Mouse (Mus musculus) T-helper 17 cell (primary cell): ENCODE data around the gene Cutal.

Experiments used
- in situ Hi-C, 2 experiments: fragments of 300-600 bp; cut with MboI, MseI; formaldehyde crosslinking; loops; 1 replicate in 1 of 2; 2 replicates in 1 of 2; pipeline ENCODE4 v1.15.1; 2025; ENCODE audit warnings: high pct_unique_total_duplicates in 2 of 2

The Cutal gene

DNA sequence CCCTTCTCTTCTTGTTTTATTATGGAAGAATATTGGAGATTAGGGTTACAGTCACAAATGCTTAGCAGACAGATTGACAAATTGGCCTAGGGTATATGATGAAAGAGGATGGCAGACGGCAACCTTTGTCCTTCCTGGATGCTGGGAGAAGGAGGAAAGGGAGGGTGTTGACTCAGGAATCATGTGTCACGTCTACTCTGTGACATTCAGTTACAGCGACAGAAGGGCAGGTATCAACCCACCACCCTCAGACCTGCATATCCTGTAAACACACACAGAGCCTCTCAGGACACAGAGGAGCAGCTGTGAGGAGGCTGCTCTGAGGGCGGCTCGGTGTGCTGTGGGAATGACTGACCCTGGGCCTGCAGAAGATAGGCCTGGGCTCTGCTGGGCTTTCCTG, 9.0 kb downstream of the Cutal start:
- in situ Hi-C loops: loop anchor here in 1 of 2 experiments (25.0 kb wide), 1 partner anchor 471 kb away; the partner anchor contains the start of gene Mapkap1

DNA sequence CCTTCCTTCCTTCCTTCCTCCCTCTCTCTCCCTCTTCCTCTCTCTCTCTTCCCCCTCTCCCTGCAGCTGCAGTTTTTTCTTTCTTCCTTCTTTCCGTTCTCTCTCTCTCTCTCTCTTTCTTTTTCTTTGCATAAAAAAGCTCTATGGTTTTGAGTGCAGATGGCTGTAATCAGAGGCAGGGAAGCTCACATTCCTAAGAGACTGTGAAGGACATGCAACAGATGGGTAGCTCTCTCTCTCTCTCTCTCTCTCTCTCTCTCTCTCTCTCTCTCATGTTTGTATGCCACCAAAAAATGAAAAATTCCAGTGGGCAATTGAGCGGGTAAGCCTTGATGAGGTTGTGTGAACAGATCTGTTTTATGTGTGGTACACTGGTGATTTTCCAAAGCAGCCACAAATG, 10.0 kb downstream of the Cutal start:
- in situ Hi-C loops: loop anchor here in 1 of 2 experiments (25.0 kb wide), 1 partner anchor 472 kb away; the partner anchor contains the start of gene Mapkap1

DNA sequence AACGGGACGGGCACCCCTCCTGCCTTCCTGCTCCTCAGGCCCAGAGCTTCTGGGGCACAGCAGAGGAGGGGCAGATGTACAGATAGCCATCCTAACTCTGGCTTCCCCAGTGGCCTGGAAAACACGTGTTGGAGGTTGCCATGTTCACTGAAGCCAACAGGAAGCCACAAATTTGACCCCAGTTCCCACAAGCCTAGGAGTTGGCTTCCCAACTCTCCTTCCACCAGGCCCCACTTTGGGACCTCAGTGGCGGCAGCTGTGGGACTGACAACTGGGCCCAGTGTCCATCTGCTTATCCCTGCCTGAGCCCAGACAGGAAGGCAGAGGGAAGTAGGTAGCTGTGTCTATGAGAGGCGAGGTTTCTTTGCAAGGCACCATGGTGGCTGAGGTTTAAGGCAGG, 19.8 kb downstream of the Cutal start:
- in situ Hi-C loops: loop anchor here in 1 of 2 experiments (25.0 kb wide), 1 partner anchor 482 kb away; the partner anchor contains the start of gene Mapkap1

DNA sequence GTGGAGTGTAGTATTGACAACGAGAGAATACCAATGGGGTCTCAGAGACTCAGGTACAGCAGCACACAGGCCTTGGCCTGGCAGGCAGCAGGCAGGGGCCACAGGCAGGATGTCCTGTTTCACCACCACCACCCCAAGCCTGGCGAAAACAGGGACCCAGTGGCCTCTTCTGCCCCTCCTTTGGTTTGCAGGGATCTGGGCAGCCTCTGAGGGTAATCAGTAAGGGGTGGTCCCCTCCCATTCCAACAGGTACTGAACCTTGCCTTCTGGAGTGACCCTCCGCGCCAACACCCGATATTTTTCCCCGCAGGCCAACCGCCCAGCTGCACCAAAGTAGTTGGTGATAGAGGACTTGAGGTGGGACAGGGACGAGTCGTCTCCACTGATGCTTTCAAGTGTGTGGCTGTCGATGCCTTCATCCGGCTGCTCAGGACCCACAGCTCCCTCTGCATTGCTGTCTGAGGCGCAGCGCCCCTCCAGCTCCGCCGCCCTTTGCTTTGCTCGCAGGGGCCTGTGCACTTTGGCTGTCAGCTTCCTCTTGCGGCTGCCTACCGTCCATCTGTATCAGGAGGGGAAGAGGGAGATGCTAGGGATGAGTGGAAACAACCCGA, 21.4 kb downstream of the Cutal start:
- in situ Hi-C loops: loop anchor here in 1 of 2 experiments (25.0 kb wide), 1 partner anchor 483 kb away; the partner anchor contains the start of gene Mapkap1

DNA sequence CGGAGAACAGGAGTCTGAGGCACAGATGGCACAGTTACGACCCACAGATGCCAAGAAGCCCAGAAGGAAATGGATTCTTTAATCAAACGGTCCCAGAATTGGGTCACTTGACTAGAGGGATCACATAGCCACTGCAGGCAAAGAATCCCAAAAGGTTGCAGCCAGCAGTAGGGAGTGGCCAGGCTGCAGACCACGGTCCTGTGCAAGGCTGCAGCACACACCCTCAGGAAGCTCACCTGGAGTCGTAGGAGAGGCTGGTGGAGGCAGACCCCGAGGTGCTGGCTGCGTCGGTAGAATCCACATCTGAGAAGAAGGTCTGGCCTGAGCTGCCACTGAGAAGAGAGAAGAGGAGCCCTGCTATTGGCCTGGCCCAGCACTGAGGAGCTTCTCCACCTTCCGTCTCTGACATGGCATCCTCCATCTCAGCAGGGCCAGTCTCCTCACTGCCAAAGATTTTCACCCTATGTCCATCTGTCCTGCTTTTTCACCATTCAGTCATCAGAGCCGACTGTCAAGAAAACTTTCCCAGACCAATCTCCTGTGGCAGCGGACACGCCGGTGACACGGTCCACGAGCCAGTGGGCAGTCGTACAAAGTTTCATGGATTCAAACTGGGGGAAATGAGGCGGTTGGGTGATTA, 22.7 kb downstream of the Cutal start:
- in situ Hi-C loops: loop anchor here in 1 of 2 experiments (25.0 kb wide), 1 partner anchor 485 kb away; the partner anchor contains the start of gene Mapkap1

DNA sequence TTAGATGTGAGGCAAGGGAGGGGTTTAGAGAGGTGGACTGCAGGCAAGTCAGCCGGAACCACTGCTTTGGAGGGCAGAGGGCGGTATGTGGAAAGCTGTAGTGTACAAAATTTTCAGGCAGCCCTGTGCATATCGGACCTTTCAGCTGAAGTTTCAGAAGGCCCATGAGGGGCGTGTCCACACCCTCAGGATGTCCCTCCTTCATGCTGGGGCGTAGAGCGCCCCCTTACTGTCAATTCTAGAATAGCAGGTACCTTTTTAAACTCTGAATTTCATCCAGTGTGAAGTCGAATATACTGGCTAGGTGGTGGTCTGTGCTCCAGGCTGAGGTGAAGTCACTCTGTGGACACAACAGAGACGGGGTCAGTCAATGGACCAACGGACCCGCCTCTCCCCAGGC, 23.6 kb downstream of the Cutal start:
- in situ Hi-C loops: loop anchor here in 1 of 2 experiments (25.0 kb wide), 1 partner anchor 486 kb away; the partner anchor contains the start of gene Mapkap1

DNA sequence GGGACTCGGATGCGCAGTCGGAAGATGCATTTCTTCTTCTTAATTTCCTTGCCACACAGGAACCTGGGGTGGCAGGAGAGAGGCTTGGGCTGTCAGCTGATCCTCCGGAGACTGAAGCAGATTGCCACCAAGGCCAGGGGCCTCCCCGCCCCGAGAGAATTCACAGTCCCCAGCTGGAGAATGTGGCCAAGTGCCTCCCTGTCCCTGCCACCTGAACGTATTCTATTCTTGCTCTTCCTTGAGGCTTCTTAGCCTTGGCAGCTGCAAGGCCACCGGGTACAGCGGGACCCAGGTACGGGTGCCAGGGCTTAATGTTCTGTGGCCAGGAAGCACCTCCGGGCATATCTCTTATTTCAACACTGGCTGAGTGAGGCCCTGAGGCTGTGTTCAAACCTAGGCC, 25.5 kb downstream of the Cutal start:
- in situ Hi-C loops: loop anchor here in 1 of 2 experiments (10.0 to 25.0 kb wide), 2 partner anchors 487 to 1015 kb away; partner anchors contain the start of genes Mapkap1 and Mvb12b

DNA sequence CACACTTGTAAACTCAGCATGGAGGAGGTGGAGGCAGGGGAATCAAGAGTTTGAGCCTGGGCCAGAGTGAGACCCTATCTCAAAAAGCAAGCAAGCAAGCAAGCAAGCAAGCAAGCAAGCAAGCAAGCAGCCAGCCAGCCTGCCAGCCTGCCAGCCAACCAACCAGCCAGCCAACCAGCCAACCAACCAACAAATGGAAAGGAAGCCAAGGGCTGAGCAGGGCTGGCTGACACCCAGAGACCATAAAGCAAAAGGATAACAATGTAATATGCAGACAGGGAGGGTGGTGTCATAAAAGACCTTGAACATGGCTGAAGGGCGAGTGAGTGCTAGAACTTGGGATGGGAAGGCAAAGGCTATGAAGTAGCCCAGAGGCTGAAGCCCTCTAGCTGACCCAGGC, 26.2 kb downstream of the Cutal start:
- in situ Hi-C loops: loop anchor here in 1 of 2 experiments (10.0 kb wide), 1 partner anchor 1016 kb away; the partner anchor contains the start of gene Mvb12b

DNA sequence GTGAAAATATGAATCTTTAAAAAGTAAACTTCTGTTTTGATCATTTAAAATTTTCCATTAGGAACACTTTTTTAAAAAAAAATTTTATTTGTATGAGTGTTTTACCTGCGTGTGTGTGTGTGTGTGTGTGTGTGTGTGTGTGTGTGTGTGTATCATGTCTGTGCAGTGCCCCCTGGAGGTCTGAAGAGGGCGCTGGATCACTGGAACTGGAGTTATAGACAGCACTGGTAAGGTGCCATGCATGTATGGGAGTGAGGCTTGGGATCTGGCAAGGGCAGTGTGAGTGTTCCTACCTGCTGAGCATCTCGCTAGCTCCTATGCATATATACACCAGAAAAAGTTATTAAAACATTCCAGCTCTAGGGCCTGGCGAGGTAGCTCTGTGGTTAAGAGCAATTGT, 27.5 kb downstream of the Cutal start:
- in situ Hi-C loops: loop anchor here in 1 of 2 experiments (10.0 kb wide), 1 partner anchor 1017 kb away; the partner anchor contains the start of gene Mvb12b

DNA sequence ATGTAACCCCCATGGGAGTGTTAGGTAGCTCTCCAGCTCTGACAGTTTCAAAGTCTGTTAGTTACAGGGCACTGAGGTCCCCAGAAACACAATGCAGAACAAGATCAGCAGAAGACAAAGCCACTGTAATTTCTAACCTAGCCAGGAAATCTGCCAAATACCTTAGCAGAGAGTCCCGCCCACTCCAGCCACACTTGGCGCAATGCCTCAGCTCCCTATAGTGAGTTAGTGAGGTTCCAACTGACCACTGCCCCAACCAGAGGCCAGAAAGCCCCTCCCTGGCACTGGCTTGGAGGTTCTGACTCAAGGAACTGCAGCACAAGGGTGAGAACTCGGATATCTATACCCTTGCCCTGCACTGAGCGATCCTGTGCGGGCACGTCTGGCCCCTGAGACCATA, 28.5 kb downstream of the Cutal start:
- in situ Hi-C loops: loop anchor here in 1 of 2 experiments (10.0 kb wide), 1 partner anchor 1018 kb away; the partner anchor contains the start of gene Mvb12b

DNA sequence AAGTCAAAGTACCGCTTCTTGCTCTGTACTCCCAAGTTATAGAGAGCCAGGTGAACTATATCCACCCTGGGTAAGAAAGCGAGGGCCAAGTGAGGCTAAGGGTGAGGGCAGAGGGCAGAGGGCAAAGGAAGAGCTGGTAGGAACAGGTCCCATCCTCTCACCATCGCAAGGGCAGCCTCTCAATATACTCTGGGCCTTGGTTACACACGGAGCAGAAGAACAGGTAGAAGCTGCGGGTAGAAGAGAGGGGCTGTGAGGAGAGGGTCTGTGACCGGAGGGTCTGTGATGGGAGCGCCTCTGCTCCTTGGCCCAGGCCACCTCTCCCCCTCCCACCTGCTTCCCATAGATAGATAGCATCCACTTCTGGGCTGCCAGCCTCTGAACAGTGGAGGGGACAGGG, 29.0 kb downstream of the Cutal start:
- in situ Hi-C loops: loop anchor here in 1 of 2 experiments (10.0 kb wide), 1 partner anchor 1018 kb away; the partner anchor contains the start of gene Mvb12b

DNA sequence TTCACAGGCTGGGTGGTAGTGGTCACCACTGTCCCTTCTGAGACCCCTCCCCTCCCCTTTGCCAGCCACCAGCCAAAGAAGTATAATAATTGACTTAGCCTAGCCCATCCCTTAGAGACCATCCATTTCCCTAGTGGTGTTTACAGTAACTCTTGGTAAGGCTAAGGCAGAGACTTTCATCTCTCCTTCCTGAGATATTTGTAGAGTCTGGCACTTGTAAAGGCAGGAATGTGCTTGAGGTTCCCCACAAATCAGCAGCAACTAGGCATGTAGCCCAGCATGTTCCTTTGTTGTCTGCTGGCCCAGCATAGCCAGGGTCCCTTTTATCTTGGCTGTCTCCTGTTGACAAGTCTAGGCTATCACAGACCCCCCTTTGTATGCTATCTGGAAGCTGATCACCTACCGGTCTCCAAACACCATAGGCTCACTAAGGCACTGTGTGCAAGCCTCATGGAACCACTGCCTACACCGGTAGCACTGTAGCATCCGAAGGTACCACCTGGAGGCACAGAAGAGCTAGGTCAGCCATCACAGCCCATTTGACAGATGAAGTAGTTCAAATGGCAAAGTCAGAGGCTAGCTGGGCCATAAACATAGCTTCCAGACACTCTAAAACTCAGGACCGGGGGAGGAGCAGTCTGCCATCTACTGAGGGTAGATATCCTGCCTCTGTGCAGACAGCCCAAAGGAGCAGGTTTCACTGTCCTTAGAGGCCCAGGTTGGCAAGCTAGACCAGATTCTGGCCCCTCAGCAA, 29.6 kb downstream of the Cutal start:
- in situ Hi-C loops: loop anchor here in 1 of 2 experiments (10.0 kb wide), 1 partner anchor 1019 kb away; the partner anchor contains the start of gene Mvb12b

DNA sequence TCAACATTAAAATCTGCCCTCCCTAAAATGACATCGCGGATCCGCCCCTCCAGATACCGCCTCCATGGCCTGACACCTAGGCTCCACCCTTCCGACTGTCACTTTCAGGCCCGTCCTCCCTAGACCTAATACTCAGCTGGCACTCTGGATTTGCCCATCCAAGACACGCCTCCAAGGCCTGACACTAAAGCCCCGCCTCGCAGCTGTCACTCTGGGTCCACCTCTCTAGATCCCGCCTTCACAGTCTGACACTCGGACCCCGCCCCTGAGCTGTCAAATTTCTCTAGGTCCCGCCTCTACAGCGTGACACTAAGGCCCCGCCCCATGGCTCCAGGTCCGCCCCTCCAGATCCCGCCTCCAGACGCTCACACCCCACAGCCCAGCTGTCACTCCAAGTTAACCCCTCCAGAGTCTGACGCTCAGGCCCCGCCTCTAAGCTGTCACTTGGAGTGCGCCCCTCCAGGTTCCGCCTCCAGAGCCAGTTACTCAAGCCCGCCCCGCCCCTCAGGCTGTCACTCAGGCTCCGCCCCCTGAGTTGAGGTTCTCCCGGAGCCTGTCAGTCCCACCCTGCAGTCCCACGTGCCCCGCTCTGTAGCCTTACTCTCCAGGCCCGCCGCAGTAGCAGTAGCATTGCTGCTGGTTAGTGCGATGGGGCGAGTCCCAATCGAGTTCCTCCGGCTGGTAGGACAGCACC, 30.8 kb downstream of the Cutal start:
- in situ Hi-C loops: loop anchor here in 1 of 2 experiments (10.0 kb wide), 1 partner anchor 1020 kb away; the partner anchor contains the start of gene Mvb12b

DNA sequence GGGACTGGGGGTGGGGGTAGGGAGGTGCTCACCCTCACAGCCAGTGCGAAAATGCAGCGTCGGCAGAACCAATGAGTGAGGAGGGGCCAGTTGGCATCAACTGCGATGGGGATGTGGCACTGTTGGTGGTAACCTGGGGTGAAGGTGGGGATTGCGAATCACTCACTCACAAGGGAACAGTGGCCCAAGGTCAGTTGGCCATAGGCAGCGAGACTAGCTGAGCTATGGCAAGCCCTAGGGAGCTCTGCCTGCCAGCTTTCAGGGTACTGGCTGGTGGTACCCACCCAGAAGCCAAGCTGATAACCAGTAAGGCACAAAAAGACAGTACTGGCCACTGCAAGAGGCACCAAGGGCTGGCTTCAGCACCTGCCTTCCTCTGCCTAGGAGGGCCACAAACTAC, 32.2 kb downstream of the Cutal start:
- in situ Hi-C loops: loop anchor here in 1 of 2 experiments (10.0 kb wide), 1 partner anchor 1022 kb away; the partner anchor contains the start of gene Mvb12b

DNA sequence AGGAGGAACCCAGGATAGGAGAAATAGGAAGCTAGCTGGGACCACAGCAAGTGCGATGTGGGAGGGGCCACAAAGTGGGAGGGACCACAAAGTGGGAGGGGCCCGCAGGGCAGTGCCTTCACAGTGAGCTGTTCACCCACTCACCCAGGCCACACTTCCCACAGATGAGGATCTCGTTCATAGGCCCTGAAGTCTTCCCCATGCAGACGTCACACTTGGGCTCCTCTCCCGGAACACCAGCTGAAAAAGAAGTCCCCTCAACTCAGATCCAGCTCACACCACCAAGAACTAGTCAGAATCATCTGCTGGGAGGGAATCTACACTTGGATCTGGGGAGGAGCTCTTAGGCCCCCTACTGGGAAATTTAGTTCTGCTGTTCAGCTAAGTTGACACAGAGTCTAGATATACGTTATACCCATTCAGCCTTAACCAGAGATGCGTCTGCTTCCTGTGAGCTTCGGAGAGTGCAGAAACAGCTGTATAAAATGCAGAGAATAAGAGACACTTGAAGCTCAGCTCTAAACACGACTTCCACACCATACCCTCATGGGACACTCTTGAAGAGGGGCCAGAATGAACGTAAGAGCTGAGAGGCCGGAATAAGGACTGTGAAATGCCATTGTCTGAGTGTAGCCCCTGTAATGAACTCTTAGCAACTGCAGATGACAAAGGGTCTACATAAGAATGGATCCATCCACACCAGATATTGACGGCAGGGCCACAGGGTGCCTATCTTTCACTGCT, 32.8 kb downstream of the Cutal start:
- in situ Hi-C loops: loop anchor here in 1 of 2 experiments (10.0 kb wide), 1 partner anchor 1022 kb away; the partner anchor contains the start of gene Mvb12b

DNA sequence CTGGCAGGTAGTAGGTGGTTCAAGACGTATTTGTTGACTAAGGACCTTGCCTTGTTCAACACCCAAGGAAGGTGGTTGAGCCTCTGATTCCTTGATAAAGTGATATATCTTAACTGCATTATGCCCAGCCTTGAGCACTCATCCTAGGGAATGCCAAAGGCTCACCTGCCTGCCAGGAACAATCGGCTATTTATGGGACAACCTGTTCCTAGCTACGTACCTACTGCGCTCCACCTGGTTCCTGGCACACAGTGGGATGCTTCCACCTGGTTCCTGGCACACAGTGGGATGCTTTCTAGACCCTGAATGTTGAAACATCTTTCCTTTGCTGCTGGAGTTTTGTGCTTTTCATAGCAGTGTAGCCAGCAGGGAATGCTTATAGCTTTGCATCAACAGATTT, 35.5 kb downstream of the Cutal start:
- in situ Hi-C loops: loop anchor here (5.0 to 10.0 kb wide), 2 partner anchors 48 to 1025 kb away; partner anchors contain the start of gene Mvb12b (in 1 of the 2)

DNA sequence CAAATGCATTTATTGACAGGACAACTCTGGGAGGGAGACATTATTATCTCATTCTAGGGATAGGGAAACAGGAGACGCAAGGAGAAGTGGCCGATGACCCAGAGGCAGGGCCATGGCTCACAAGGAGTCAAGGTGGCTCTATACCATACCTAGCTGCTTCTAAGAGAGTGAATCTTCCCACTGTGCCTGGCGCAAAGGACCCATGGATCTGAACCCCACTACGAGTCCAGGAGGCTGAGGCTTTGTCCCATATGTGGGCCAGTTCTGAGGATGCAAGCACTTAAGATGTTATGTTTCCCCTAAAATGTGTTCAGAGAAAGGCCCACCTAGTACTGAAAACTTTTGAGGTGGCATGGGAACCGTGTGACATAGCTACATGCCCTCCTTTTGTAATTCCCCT, 37.7 kb downstream of the Cutal start:
- in situ Hi-C loops: loop anchor here (5.0 kb wide), 1 partner anchor 45 kb away; no protein-coding TSS in a partner anchor

DNA sequence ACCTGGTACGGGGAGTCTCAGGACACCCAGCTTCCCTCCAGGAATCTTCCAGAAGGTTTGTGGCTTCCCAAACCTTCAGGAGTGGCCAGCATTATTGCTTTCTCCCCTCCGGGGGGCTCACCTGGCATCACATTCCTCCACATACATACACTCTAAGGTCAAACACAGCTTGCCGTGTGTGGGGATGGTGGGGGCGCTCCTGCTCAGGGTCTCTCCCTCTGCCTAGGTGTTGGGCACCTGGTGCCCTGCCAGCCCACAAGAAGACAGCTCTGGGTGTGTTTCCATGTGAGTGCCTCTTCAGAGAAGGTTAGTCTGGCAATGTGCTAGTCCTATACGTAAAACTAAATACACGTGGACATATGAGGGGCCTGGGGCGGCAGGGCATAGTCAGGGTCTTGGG, 38.4 kb downstream of the Cutal start:
- in situ Hi-C loops: loop anchor here (5.0 kb wide), 1 partner anchor 45 kb away; no protein-coding TSS in a partner anchor
